Comparison of ENCODE assay signal across 8 mouse cellular contexts in genomic region chr19:8820424-8820956, GRCm38 (mm10). TPM values are rescaled to one million over a fixed set of nuclear protein-coding genes. Genes with fewer than 3 reads are reported as not detected.
DNase-seq lines count a peak whose midpoint lies in the region; ATAC-seq and TF ChIP-seq lines count a peak whose summit lies in the region.

No protein-coding gene starts in this region.

- peaks cover 77% of the 10 kb centered on the region for H3K79me2 ChIP-seq in myocyte (ENCODE audit: control insufficient read depth, insufficient read depth)

- H3K9ac ChIP-seq in intestine, postnatal 0 days (ENCODE audit: low read depth, low read length) = peak overlapping the region; percentile 97

- H3ac ChIP-seq in myocyte (ENCODE audit: control insufficient read depth, insufficient read length) = peak overlapping the region; percentile 84

- peak; percentile 7 for ATAC-seq in intestine, postnatal 0 days

- peaks cover 29% of the 10 kb centered on the region for H3K4me1 ChIP-seq in heart, embryonic 10.5 days
- peaks cover 9% of the 10 kb centered on the region for H3K4me1 ChIP-seq in thymus, adult 2 months (replicated peaks; ENCODE audit: control insufficient read depth, insufficient read depth, low read length)
- peaks cover 5% of the 10 kb centered on the region; the same call in 1 of the 2 replicates for H3K4me1 ChIP-seq in intestine, postnatal 0 days (replicated peaks; ENCODE audit: control insufficient read depth, insufficient read depth, low read length)

- no peaks in the 10 kb centered on the region for H3K9me3 ChIP-seq in heart, embryonic 10.5 days
- H3K9me3 ChIP-seq in intestine, postnatal 0 days (ENCODE audit: control insufficient read depth) = no peaks in the 10 kb centered on the region

- no peak for TF ChIP-seq POLR2A in thymus, adult 2 months (IDR thresholded peaks at IDR 0.05; ENCODE audit: control insufficient read depth, extremely low read depth, insufficient read depth, low read length, poor library complexity)
- TF ChIP-seq POLR2A in myocyte (IDR thresholded peaks at IDR 0.05; ENCODE audit: insufficient read length, low read depth) = no peak

- TF ChIP-seq CTCF in thymus, adult 2 months (IDR thresholded peaks at IDR 0.05; ENCODE audit: borderline replicate concordance, control insufficient read depth, extremely low read depth, insufficient read depth, low read length, poor library complexity) = no peak
- TF ChIP-seq CTCF in intestine, postnatal 0 days (IDR thresholded peaks at IDR 0.05; ENCODE audit: low read depth) = no peak

- peaks cover 47% of the 10 kb centered on the region for H3K36me3 ChIP-seq in heart, embryonic 10.5 days
- peaks cover 26% of the 10 kb centered on the region for H3K36me3 ChIP-seq in thymus, adult 2 months (ENCODE audit: control insufficient read depth, insufficient read depth, low read length)
- peaks cover 25% of the 10 kb centered on the region for H3K36me3 ChIP-seq in intestine, postnatal 0 days (ENCODE audit: control insufficient read depth, insufficient read depth)
- peaks cover 30% of the 10 kb centered on the region for H3K36me3 ChIP-seq in myocyte (ENCODE audit: control insufficient read depth, insufficient read depth)

- under 1% methylated on average over 47 of the region's 48 CpGs for WGBS in heart, embryonic 10.5 days
- WGBS in thymus, adult 2 months = under 1% methylated on average over 48 of the region's 48 CpGs
- WGBS in intestine, postnatal 0 days = under 1% methylated on average over 48 of the region's 48 CpGs

- peak; percentile 81 for DNase-seq in heart, embryonic 10.5 days (ENCODE audit: low spot score)
- no peak for DNase-seq in heart, postnatal 4 days
- no peak for DNase-seq in thymus, adult 2 months
- no peak for DNase-seq in thymus, postnatal 14 days
- no peak for DNase-seq in gastrocnemius, postnatal 10 days
- no peak for DNase-seq in layer of hippocampus, adult 8-10 months (ENCODE audit: low spot score in 2 of 2)

- peak overlapping the region; percentile 100 for H3K4me3 ChIP-seq in heart, embryonic 10.5 days
- H3K4me3 ChIP-seq in thymus, adult 2 months (ENCODE audit: control insufficient read depth, insufficient read depth, low read length) = peak overlapping the region; percentile 62
- peak overlapping the region; percentile 97 for H3K4me3 ChIP-seq in intestine, postnatal 0 days (ENCODE audit: low read depth, low read length)
- peak overlapping the region; percentile 96 for H3K4me3 ChIP-seq in myocyte

- peak overlapping the region; percentile 95 for H3K27ac ChIP-seq in heart, embryonic 10.5 days
- H3K27ac ChIP-seq in thymus, adult 2 months (ENCODE audit: control insufficient read depth, insufficient read depth, low read length) = peak overlapping the region; percentile 78
- peak overlapping the region; percentile 95 for H3K27ac ChIP-seq in intestine, postnatal 0 days (ENCODE audit: low read depth, low read length)

- H3K27me3 ChIP-seq in heart, embryonic 10.5 days (ENCODE audit: insufficient read depth, poor library complexity, severe bottlenecking) = no peaks in the 10 kb centered on the region
- no peaks in the 10 kb centered on the region for H3K27me3 ChIP-seq in thymus, adult 2 months (ENCODE audit: control insufficient read depth, insufficient read depth, low read length)
- H3K27me3 ChIP-seq in intestine, postnatal 0 days (replicated peaks; ENCODE audit: control insufficient read depth, insufficient read depth, low read length) = no peaks in the 10 kb centered on the region
- no peaks in the 10 kb centered on the region for H3K27me3 ChIP-seq in myocyte (ENCODE audit: control insufficient read depth, insufficient read depth, insufficient read length)

- H3K4me2 ChIP-seq in intestine, postnatal 0 days (replicated peaks; ENCODE audit: low read depth) = peak overlapping the region; percentile 80
- peak overlapping the region; percentile 75 for H3K4me2 ChIP-seq in myocyte (ENCODE audit: low read depth)

TF ChIP-seq in myocyte, 11 proteins besides CTCF, POLR2A, EP300 and RAD21:
- peak; percentile 13 for TF ChIP-seq POLR2AphosphoS2 (IDR thresholded peaks at IDR 0.05; ENCODE audit: insufficient read length, low read depth)
- no peak for TF ChIP-seq SRF (IDR thresholded peaks at IDR 0.05; ENCODE audit: control insufficient read depth, insufficient read length, low read depth)
- peak in 1 of 3 experiments; percentile 11 for TF ChIP-seq MYOD1 (IDR thresholded peaks at IDR 0.05; ENCODE audit: control insufficient read depth in 1 of 3, insufficient read length in 2 of 3, low read depth in 2 of 3)
- TF ChIP-seq MYOG (IDR thresholded peaks at IDR 0.05; ENCODE audit: control insufficient read depth in 1 of 3, insufficient read depth in 1 of 3, insufficient read length in 2 of 3, low read depth in 2 of 3) = peak in 1 of 3 experiments; percentile 0
- no peak for TF ChIP-seq USF1 (IDR thresholded peaks at IDR 0.05; ENCODE audit: low read depth)
TF ChIP-seq in myocyte: peak in this region for 3.

RNA-seq across cellular contexts. Expression of gene Hnrnpul2, which starts 0.7 kb away (rescaled TPM):
- polyA plus RNA-seq in heart, embryonic 10.5 days (2016; fragmentation: Nextera tagmentation; extraction: Ambion mirVana) = 2.8 and 4.6 TPM in 2 replicates
- total RNA-seq in heart, postnatal 4 days (2021) = 10 to 100 TPM; 53.5 to 56.0 TPM
- 29.3 and 34.3 TPM in 2 replicates for polyA plus RNA-seq in thymus, adult 2 months (2012; rRNA removed)
- polyA plus RNA-seq in intestine, postnatal 0 days (2015; fragmentation: Nextera tagmentation; extraction: Ambion mirVana) = 5.4 and 6.0 TPM in 2 replicates
- 42.1 TPM for polyA plus RNA-seq in myocyte (2012; fragmentation: generic; extraction: Trizol)
- 10 to 100 TPM; 42.2 to 47.8 TPM for total RNA-seq in gastrocnemius, postnatal 10 days (2021)
- total RNA-seq in layer of hippocampus, adult 8-10 months (2022) = 100 to 1,000 TPM; 113 to 126 (median 120) TPM

RNA-seq across cellular contexts. Expression of gene Ttc9c, which starts 1.4 kb away (rescaled TPM):
- polyA plus RNA-seq in heart, embryonic 10.5 days (2016; fragmentation: Nextera tagmentation; extraction: Ambion mirVana) = 43.2 and 51.3 TPM in 2 replicates
- 10 to 100 TPM; 20.9 to 22.8 TPM for total RNA-seq in heart, postnatal 4 days (2021)
- polyA plus RNA-seq in thymus, adult 2 months (2012; rRNA removed) = 36.1 and 37.5 TPM in 2 replicates
- 18.2 and 19.9 TPM in 2 replicates for polyA plus RNA-seq in intestine, postnatal 0 days (2015; fragmentation: Nextera tagmentation; extraction: Ambion mirVana)
- polyA plus RNA-seq in myocyte (2012; fragmentation: generic; extraction: Trizol) = 18.7 TPM
- total RNA-seq in gastrocnemius, postnatal 10 days (2021) = 10 to 100 TPM; 11.8 to 15.7 TPM
- total RNA-seq in layer of hippocampus, adult 8-10 months (2022) = 10 to 100 TPM; 36.4 to 45.1 (median 40.1) TPM

RNA-seq across cellular contexts. Expression of gene AC129217.1, which starts 9.1 kb away (rescaled TPM):
- not detected in 2 replicates for polyA plus RNA-seq in heart, embryonic 10.5 days (2016; fragmentation: Nextera tagmentation; extraction: Ambion mirVana)
- not detected for total RNA-seq in heart, postnatal 4 days (2021)
- polyA plus RNA-seq in thymus, adult 2 months (2012; rRNA removed) = 1.5 and 1.6 TPM in 2 replicates
- not detected in 2 replicates for polyA plus RNA-seq in intestine, postnatal 0 days (2015; fragmentation: Nextera tagmentation; extraction: Ambion mirVana)
- polyA plus RNA-seq in myocyte (2012; fragmentation: generic; extraction: Trizol) = 1.00 TPM
- not detected for total RNA-seq in gastrocnemius, postnatal 10 days (2021)
- total RNA-seq in layer of hippocampus, adult 8-10 months (2022) = not detected

RNA-seq across cellular contexts. Expression of gene Bscl2, which starts 16.8 kb away (rescaled TPM):
- 46.2 and 51.1 TPM in 2 replicates for polyA plus RNA-seq in heart, embryonic 10.5 days (2016; fragmentation: Nextera tagmentation; extraction: Ambion mirVana)
- 10 to 100 TPM; 26.2 to 27.5 TPM for total RNA-seq in heart, postnatal 4 days (2021)
- 136 and 153 TPM in 2 replicates for polyA plus RNA-seq in thymus, adult 2 months (2012; rRNA removed)
- polyA plus RNA-seq in intestine, postnatal 0 days (2015; fragmentation: Nextera tagmentation; extraction: Ambion mirVana) = 43.2 and 47.2 TPM in 2 replicates
- 5.7 TPM for polyA plus RNA-seq in myocyte (2012; fragmentation: generic; extraction: Trizol)
- total RNA-seq in gastrocnemius, postnatal 10 days (2021) = 10 to 100 TPM; 16.8 to 19.5 TPM
- total RNA-seq in layer of hippocampus, adult 8-10 months (2022) = 100 to 1,000 TPM in 3 of 4 experiments, 10 to 100 TPM in 1; 98.1 to 115 (median 106) TPM

RNA-seq across cellular contexts. Expression of gene Zbtb3, which starts 18.1 kb away (rescaled TPM):
- polyA plus RNA-seq in heart, embryonic 10.5 days (2016; fragmentation: Nextera tagmentation; extraction: Ambion mirVana) = 5.4 and 5.9 TPM in 2 replicates
- 1 to 10 TPM; 2.4 to 2.5 TPM for total RNA-seq in heart, postnatal 4 days (2021)
- polyA plus RNA-seq in thymus, adult 2 months (2012; rRNA removed) = 3.0 and 3.2 TPM in 2 replicates
- 1.9 and 2.0 TPM in 2 replicates for polyA plus RNA-seq in intestine, postnatal 0 days (2015; fragmentation: Nextera tagmentation; extraction: Ambion mirVana)
- polyA plus RNA-seq in myocyte (2012; fragmentation: generic; extraction: Trizol) = 2.4 TPM
- total RNA-seq in gastrocnemius, postnatal 10 days (2021) = 1 to 10 TPM; 1.0 to 1.4 TPM
- total RNA-seq in layer of hippocampus, adult 8-10 months (2022) = 1 to 10 TPM; 5.2 to 7.9 (median 5.4) TPM
